Mouse (Mus musculus) midbrain, postnatal 0 days (tissue): ENCODE results near the gene Nxph4. TPM values are rescaled to one million over a fixed set of nuclear protein-coding genes. Genes with fewer than 3 reads are reported as not detected.

ENCODE experiments used
- ATAC-seq: fragments of 200-750 bp; cut with Nextera tagmentation; 2 replicates; pipeline ENCODE4 v1.8.0; 2017; ENCODE audit warnings: moderate number of reproducible peaks, mild to moderate bottlenecking, moderate TSS enrichment, moderate library complexity; ENCODE audit not compliant: low FRiP score
- DNase-seq: peaks from one replicate; pipeline ENCODE4 v3.0.0-alpha.2; 2015; ENCODE audit warnings: low spot score
- H3K27ac ChIP-seq: fragments of 300-500 bp; sonication (generic); 2 replicates; pipeline ENCODE4 v1.5.1; 2014; ENCODE audit warnings: low read depth, mild to moderate bottlenecking, low read length, mixed read lengths
- H3K27me3 ChIP-seq: fragments of 300-500 bp; sonication (generic); 2 replicates; pipeline ENCODE4 v1.6.1; 2014; ENCODE audit warnings: low read length, control low read depth, mixed read lengths; ENCODE audit not compliant: insufficient read depth
- H3K36me3 ChIP-seq: fragments of 300-500 bp; sonication (generic); 2 replicates; pipeline ENCODE4 v1.6.1; 2014; ENCODE audit warnings: low read length, control low read depth, mixed read lengths; ENCODE audit not compliant: insufficient read depth
- H3K4me1 ChIP-seq: fragments of 300-500 bp; sonication (generic); 2 replicates; pipeline ENCODE4 v1.6.1; 2014; ENCODE audit warnings: mild to moderate bottlenecking, control low read depth, antibody characterized with exemption, low read length, mixed read lengths; ENCODE audit not compliant: insufficient read depth
- H3K4me2 ChIP-seq: fragments of 300-500 bp; sonication (generic); 2 replicates; pipeline ENCODE4 v1.6.1; 2014; ENCODE audit warnings: low read depth, mild to moderate bottlenecking, low read length, mixed read lengths; ENCODE audit not compliant: poor library complexity, severe bottlenecking
- H3K4me3 ChIP-seq: fragments of 300-500 bp; sonication (generic); 2 replicates; pipeline ENCODE4 v1.5.1; 2014; ENCODE audit warnings: low read depth, mild to moderate bottlenecking, low read length, moderate library complexity
- H3K9ac ChIP-seq: fragments of 300-500 bp; sonication (generic); replicated peaks from 2 replicates; pipeline ENCODE4 v1.6.1; 2014; ENCODE audit warnings: mild to moderate bottlenecking, low read length, moderate library complexity, mixed read lengths; ENCODE audit not compliant: poor library complexity, severe bottlenecking
- H3K9me3 ChIP-seq: fragments of 300-500 bp; sonication (generic); 2 replicates; pipeline ENCODE4 v1.6.1; 2016; ENCODE audit warnings: low read length, control low read depth
- CTCF ChIP-seq: IDR thresholded peaks from 2 replicates; pipeline ENCODE4 v1.5.1; 2016; ENCODE audit warnings: antibody characterized with exemption, mild to moderate bottlenecking
- WGBS: fragments of 180-500 bp; shearing (Covaris S2); extraction: QIAGEN DNeasy Blood & Tissue Kit; methylation state at CpG from one replicate; pipeline ENCODE4 v1.1.7; 2014; 5-methylcytosine and 5-hydroxymethylcytosine counted together
- polyA plus RNA-seq: library from polyadenylated mRNA; unstranded; fragments of >200 nt; fragmentation: Nextera tagmentation; extraction: Ambion mirVana; gene quantifications from 2 replicates; pipeline ENCODE4 v1.2.1, GENCODE M21; 2015
- total RNA-seq: library from RNA; depleted of rRNA; stranded (reverse); fragments of >200 nt; gene quantifications from 2 replicates; pipeline ENCODE4 v1.2.3, GENCODE M21; 2014

The Nxph4 gene
- total and polyA plus RNA-seq, 2 experiments from 2014 or later = 22.6 to 68.9 TPM

DNA sequence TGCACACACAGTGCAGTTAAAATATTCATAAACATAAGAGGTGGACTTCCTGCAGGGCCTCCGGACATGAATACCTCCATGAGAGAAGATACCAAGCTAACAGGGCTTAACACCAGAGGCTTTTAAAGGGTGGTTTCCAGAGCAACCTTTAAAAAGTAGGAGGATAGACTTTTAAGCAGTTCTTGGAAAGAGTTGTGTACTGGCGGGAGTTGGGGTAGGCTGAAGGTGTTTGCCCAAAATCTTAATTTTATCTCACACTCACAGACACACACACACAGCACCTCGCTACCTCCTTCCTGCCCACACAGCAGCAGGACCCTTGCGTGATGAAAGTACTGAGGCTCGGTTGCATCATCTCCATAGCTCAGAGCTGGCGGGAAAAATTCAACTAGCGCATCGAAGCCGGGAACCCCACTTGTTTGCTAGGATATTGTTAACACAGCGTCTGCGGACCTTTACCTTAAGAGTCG, 12.7 kb downstream of the Nxph4 start:
- H3K4me1 ChIP-seq = peaks cover 5% of the 10 kb centered on the region; the same call in 1 of the 2 replicates
- peak overlapping the region; percentile 88 for H3K4me2 ChIP-seq
- no peaks in the 10 kb centered on the region for H3K9me3 ChIP-seq
- no peak for ATAC-seq
- peaks cover 19% of the 10 kb centered on the region for H3K36me3 ChIP-seq
- no peak for DNase-seq
- TF ChIP-seq CTCF = no peak
- peaks cover 8% of the 10 kb centered on the region; the same call in 1 of the 2 replicates for H3K27me3 ChIP-seq
- H3K4me3 ChIP-seq = peak overlapping the region; percentile 51
- H3K27ac ChIP-seq = no peak overlapping the region
- 12% methylated on average over 12 of the region's 12 CpGs for WGBS
- H3K9ac ChIP-seq = peak overlapping the region; percentile 56

DNA sequence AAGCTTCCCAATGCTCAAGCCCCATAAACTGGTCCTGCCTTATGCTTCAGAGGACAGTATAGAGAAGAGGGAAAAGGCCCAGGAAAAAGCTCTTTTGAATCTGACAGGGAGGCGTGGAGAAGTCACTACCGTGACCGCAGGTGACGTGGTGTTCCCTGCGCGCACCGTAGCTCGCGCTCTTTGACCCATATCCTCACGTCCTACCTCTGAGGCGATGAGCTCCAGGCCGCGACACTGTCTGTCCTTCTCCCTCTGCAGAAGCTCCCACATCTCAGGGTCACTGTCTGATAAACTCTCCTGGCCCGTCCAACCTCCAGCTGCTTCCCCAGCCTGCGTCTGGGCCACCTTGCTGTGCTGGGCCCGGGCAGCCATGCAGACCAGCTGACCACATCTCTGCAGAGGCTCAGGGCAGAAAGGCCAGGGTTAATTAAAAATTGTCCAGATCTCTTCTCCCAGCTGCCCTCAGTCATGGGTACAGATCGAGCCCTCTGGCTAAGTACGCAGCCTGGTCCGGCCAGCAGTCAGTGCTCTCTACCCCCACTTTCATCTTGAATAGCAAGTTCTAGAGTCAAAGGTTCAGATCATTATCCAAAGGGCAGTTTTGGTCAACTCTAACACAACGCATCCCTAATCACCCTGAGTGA, 13.5 kb downstream of the Nxph4 start:
- WGBS = 85% methylated on average over 20 of the region's 20 CpGs
- no peak overlapping the region for H3K4me2 ChIP-seq
- H3K9ac ChIP-seq = no peak overlapping the region
- TF ChIP-seq CTCF = no peak
- H3K27ac ChIP-seq = no peak overlapping the region
- H3K27me3 ChIP-seq = peaks cover 8% of the 10 kb centered on the region; the same call in 1 of the 2 replicates
- no peaks in the 10 kb centered on the region for H3K9me3 ChIP-seq
- H3K36me3 ChIP-seq = peaks cover 19% of the 10 kb centered on the region
- 0 out of 2 replicates have a peak, but pooled peaks cover 4% of the 10 kb centered on the region for H3K4me1 ChIP-seq
- ATAC-seq = no peak
- no peak overlapping the region for H3K4me3 ChIP-seq
- DNase-seq = no peak

DNA sequence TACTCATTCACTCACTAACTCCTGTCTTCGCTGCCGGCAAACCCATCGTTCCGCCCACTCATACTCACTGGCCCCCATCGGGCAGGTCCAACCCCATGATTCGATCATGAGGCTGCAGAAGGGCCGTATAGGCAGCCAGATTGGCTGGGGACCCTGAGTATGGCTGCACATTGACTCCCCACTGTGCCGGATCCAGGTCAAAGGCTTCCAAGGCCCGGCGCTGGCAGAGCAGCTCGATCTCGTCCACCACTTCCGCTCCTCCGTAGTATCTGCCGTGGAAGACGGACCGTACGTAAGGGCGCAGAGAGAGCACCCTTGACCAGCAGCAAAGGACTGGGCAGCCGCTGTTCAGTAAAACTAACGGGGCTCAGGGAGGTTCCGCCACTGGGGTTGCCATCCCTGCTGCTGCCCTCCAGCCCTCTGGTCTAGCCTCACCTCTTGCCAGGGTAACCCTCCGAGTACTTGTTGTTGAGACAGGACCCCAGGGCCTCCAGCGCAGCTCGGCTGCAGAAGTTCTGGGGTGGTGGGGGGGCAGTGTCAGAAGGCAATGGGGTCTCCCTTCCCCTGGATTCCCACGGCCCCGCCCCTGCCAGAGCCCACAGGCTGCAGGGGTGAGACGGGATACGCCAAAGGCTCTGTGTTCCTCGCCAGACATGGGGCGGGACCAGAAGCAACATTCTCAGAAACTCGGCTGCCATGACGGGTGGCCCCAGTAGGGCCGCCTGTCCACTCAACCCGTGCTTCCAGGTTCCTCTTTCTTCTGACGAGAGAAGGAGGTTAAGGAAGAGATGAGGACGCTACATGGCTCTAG, 14.3 kb downstream of the Nxph4 start:
- WGBS = 93% methylated on average over 36 of the region's 37 CpGs
- no peak for TF ChIP-seq CTCF
- ATAC-seq = no peak
- Histone ChIP-seq H3K27me3 (peaks cover under 1% of the 10 kb centered on the region; the same call in 1 of the 2 replicates), H3K4me1 (0 out of 2 replicates have a peak, but pooled peaks cover 4% of the 10 kb centered on the region), H3K36me3 (peaks cover 19% of the 10 kb centered on the region), H3K9ac (no peak overlapping the region), H3K4me3 (no peak overlapping the region), H3K4me2 (no peak overlapping the region), H3K27ac (no peak overlapping the region), H3K9me3 (no peaks in the 10 kb centered on the region)
- DNase-seq = no peak

DNA sequence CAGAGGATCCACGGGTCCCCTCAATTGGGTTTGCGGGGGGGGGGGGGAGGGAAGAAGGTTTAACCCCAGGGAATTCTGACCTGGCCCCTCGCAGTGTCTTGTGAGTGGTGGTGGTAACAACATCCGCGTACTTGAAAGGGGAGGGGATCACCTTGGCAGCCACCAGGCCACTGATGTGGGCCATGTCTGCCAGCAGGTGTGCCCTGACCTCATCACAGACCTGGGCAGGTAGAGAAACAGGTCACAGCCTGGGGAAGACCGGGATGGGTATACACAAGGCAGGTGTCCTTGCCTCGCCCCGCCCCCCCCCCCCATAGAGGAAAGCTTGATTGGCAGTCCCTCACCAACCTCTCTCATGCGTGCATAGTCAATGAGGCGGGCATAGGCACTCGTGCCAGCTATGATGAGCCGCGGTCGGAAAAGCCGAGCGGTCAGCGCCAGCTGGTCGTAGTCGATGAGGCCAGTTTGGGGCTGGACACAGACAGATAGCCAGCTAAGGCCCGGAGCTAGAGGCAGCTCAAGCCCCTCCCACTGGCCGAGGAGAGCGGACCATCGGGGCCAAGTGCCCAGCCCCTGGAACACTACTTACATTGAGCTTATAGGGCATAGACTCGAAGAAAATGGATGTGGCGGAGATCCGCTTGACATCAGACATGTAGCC, 15.2 kb downstream of the Nxph4 start:
- no peak overlapping the region for H3K4me2 ChIP-seq
- TF ChIP-seq CTCF = no peak
- no peaks in the 10 kb centered on the region for H3K27me3 ChIP-seq
- H3K4me1 ChIP-seq = 0 out of 2 replicates have a peak, but pooled peaks cover 4% of the 10 kb centered on the region
- H3K27ac ChIP-seq = no peak overlapping the region
- peaks cover 19% of the 10 kb centered on the region for H3K36me3 ChIP-seq
- ATAC-seq (no peak), DNase-seq (no peak)
- no peaks in the 10 kb centered on the region for H3K9me3 ChIP-seq
- no peak overlapping the region for H3K4me3 ChIP-seq
- no peak overlapping the region for H3K9ac ChIP-seq
- 97% methylated on average over 22 of the region's 26 CpGs for WGBS

DNA sequence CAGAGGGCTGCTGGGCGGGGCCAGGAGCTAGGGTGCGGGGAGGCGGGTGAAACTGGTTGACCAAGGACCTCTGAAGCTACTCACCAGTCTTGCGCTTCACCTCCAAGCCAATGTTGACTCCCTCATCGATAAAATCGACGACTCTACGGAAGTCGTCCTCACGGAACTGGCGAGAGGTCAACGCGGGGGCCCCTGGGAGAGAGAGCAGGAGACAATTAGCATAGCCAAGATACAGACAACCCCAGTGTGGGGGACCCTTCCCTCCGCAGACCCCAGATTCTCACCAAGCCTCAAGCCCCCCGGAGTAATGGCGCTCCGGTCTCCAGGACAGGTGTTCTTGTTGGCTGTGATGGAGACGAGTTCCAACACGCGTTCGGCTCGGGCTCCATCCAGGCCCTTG, 16.4 kb downstream of the Nxph4 start:
- no peak for ATAC-seq
- Histone ChIP-seq H3K9ac (no peak overlapping the region), H3K4me2 (no peak overlapping the region), H3K4me3 (no peak overlapping the region), H3K36me3 (peaks cover 19% of the 10 kb centered on the region), H3K9me3 (no peaks in the 10 kb centered on the region), H3K4me1 (peaks cover 11% of the 10 kb centered on the region; the same call in 1 of the 2 replicates), H3K27me3 (no peaks in the 10 kb centered on the region), H3K27ac (no peak overlapping the region)
- WGBS = 94% methylated on average over 22 of the region's 22 CpGs
- no peak for DNase-seq
- no peak for TF ChIP-seq CTCF
